Mouse (Mus musculus): ENCODE measurements around the gene Dguok. TPM values are rescaled to one million over a fixed set of nuclear protein-coding genes. Genes with fewer than 3 reads are reported as not detected.

Gene Dguok
- polyA plus RNA-seq, 1 experiment, result 54.9 TPM

DNA sequence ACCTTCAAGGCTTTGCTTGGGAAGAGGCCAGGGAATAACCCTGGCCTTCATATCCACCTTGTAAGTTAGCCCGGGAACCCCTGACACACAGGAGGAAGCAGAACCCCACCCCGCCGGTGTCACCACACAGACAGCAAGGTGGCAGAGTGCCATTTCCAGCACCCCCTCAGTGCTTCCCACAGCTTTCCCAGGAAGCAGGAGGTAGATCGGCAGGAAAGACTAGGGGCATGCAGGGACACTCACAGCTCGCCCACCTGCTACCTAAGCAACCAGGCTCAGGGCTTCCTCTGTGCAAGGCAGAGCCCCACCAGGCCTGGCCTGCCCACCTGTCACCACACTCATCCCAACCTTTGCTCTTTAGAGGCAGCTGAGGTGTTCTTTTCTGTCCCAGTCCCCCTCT, 67.0 kb downstream of the Dguok start:
- 33% methylated on average over 5 of the region's 5 CpGs for WGBS
- no peak overlapping the region for H3K4me3 ChIP-seq (replicated peaks; ENCODE audit: extremely low read depth, low read depth, low read length)
- no peak for DNase-seq
- no peak for TF ChIP-seq CTCF (IDR thresholded peaks at IDR 0.05; ENCODE audit: insufficient read depth, low read length)
- no peak for TF ChIP-seq POLR2A (IDR thresholded peaks at IDR 0.05; ENCODE audit: borderline replicate concordance, extremely low read depth, low read depth, low read length)
- H3K4me1 ChIP-seq (ENCODE audit: control insufficient read depth, insufficient read depth, low read length), result peaks cover 48% of the 10 kb centered on the region

DNA sequence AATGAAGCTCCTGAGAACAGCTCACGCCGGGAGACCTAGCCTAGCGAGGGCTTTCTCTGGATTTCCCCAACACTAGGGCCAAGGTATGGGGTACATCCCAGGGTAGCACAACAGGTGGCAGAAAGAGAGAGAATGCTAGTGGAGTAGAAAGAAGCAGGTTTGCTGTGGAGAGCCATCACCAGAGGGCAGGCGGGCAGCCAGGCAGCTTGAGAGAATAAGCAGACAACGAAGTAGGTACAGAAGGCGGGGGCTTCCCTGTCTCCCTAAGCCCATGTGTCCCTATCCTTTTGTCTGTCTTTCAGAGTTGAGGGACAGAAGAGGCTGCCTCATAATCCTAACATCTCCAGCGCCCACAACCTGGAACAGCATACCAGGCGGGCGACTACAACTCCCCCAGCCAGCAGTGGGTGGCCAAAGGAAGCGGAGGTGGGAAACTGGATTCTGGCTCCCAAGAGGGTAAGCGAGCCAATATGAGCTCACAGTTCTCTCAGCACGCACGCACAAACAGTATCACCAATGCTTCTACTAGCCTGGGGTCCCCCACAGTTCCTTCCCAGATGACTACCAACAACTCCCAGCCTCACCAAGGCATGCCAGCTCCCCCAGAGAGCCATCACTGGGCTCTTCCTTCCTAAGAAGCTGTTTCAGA, 67.5 kb downstream of the Dguok start:
- DNase-seq, result no peak
- no peak for TF ChIP-seq POLR2A (IDR thresholded peaks at IDR 0.05; ENCODE audit: borderline replicate concordance, extremely low read depth, low read depth, low read length)
- H3K4me3 ChIP-seq (replicated peaks; ENCODE audit: extremely low read depth, low read depth, low read length), result no peak overlapping the region
- H3K4me1 ChIP-seq (ENCODE audit: control insufficient read depth, insufficient read depth, low read length), result peaks cover 44% of the 10 kb centered on the region
- 69% methylated on average over 13 of the region's 13 CpGs for WGBS

DNA sequence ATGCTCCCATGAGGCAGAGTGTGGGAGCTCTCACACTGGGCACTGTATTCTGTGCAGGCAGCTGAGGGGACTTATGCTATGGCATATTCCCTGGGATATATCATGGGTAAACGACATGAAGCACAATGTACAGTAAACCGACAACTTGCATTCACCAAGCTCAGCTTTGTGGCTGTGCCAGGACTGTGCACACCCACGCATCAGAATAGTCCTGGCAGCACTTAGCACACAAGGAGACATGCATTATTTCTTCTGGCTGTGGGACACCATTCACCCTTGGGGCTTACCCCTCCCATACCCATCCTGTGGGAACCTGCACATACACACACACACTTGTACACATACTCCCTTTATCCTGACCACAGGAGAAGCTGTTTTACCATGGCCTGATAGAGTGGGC, 68.2 kb downstream of the Dguok start:
- TF ChIP-seq CTCF (IDR thresholded peaks at IDR 0.05; ENCODE audit: insufficient read depth, low read length), result no peak
- no peak for TF ChIP-seq POLR2A (IDR thresholded peaks at IDR 0.05; ENCODE audit: borderline replicate concordance, extremely low read depth, low read depth, low read length)
- Histone ChIP-seq H3K4me1 (ENCODE audit: control insufficient read depth, insufficient read depth, low read length) (peaks cover 42% of the 10 kb centered on the region), H3K4me3 (replicated peaks; ENCODE audit: extremely low read depth, low read depth, low read length) (no peak overlapping the region)
- DNase-seq, result no peak
- WGBS, result 72% methylated on average over 3 of the region's 3 CpGs

DNA sequence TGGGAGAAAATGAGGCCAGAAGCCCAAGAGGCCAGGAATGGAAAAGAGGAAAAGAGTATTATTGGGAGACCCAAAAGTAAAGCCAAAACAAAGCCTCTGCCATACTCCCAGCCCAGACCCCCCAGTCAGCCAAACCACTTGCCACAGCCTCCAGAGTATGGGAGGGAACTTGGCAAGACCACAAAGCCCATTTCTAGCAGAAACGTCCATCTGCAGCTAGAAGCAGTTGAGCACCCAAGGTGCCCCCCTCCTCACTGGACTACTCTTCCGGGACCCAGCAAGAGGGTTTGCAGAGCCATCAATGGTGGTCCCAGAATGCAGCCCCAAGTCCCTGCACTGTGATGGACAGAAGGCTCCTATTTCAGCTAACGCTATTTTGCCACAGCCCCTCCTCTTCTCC, 69.0 kb downstream of the Dguok start:
- H3K4me3 ChIP-seq (replicated peaks; ENCODE audit: extremely low read depth, low read depth, low read length), result no peak overlapping the region
- TF ChIP-seq CTCF (IDR thresholded peaks at IDR 0.05; ENCODE audit: insufficient read depth, low read length), result no peak
- no peak for TF ChIP-seq POLR2A (IDR thresholded peaks at IDR 0.05; ENCODE audit: borderline replicate concordance, extremely low read depth, low read depth, low read length)
- no peak for DNase-seq
- H3K4me1 ChIP-seq (ENCODE audit: control insufficient read depth, insufficient read depth, low read length), result peaks cover 39% of the 10 kb centered on the region
- WGBS, result 51% methylated on average over 3 of the region's 3 CpGs

DNA sequence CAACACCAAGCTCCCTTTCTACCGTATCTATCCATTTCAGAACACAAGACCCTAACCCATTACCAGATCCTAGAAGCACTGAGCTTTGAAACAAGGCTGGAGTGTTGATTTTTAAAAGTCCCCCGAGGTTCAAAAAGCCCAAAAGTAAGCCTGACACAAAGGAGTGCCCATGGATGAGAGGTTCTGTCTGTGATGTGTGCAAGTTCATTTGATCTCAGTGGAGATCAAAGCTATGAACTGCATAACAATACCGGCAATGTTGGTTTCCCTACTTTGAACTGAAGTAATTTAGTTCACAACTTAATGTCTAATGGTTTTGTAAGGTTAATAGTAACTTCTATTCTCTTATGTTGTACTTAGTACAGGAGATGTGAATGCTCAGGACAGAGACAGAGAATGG, 69.5 kb downstream of the Dguok start:
- TF ChIP-seq CTCF (IDR thresholded peaks at IDR 0.05; ENCODE audit: insufficient read depth, low read length) (no peak), POLR2A (IDR thresholded peaks at IDR 0.05; ENCODE audit: borderline replicate concordance, extremely low read depth, low read depth, low read length) (no peak)
- 72% methylated on average over 3 of the region's 3 CpGs for WGBS
- Histone ChIP-seq H3K4me1 (ENCODE audit: control insufficient read depth, insufficient read depth, low read length) (peaks cover 35% of the 10 kb centered on the region), H3K4me3 (replicated peaks; ENCODE audit: extremely low read depth, low read depth, low read length) (no peak overlapping the region)
- DNase-seq, result no peak

DNA sequence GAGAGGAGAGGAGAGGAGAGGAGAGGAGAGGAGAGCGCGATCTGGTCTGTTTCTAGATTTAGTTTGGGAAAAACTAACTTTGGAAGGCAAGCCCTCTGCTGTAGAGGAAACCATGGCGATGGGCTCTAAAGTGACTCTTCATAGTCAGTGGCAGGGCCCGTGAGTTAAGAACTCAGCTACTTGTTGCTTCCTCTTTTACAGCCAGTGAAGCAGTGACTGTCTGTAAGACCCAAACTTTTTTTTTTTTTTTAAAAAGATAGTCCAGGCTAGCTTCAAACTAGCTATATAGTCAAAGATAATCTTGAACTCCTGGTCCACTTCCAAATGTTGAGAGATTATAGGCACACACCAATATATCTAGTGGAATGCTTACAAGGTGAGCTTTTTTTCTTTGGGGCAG, 70.2 kb downstream of the Dguok start:
- DNase-seq, result no peak
- 64% methylated on average over 4 of the region's 4 CpGs for WGBS
- no peak for TF ChIP-seq CTCF (IDR thresholded peaks at IDR 0.05; ENCODE audit: insufficient read depth, low read length)
- TF ChIP-seq POLR2A (IDR thresholded peaks at IDR 0.05; ENCODE audit: borderline replicate concordance, extremely low read depth, low read depth, low read length), result no peak
- H3K4me3 ChIP-seq (replicated peaks; ENCODE audit: extremely low read depth, low read depth, low read length), result no peak overlapping the region
- peaks cover 34% of the 10 kb centered on the region for H3K4me1 ChIP-seq (ENCODE audit: control insufficient read depth, insufficient read depth, low read length)

DNA sequence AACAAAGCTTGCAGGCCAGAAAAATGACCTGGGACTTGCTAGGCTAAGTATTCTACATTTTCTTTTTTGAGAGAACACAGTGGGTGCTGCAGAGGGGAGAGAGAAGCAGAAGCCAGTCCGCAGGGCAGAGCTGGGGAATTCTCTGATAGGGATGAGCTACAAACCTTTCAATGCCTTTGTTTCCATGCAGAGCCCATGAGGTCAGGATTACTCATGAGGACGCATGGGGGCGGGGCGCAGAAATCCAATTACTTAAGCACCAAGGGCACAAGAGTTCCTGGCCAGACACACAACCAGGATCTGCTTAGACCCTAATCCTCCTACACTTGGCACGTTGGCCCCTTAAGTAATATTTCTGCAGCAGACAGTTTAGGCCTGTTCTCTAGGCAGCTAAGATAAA, 71.6 kb downstream of the Dguok start:
- no peak overlapping the region for H3K4me3 ChIP-seq (replicated peaks; ENCODE audit: extremely low read depth, low read depth, low read length)
- 48% methylated on average over 5 of the region's 5 CpGs for WGBS
- DNase-seq, result no peak
- H3K4me1 ChIP-seq (ENCODE audit: control insufficient read depth, insufficient read depth, low read length), result peaks cover 25% of the 10 kb centered on the region
- no peak for TF ChIP-seq CTCF (IDR thresholded peaks at IDR 0.05; ENCODE audit: insufficient read depth, low read length)
- TF ChIP-seq POLR2A (IDR thresholded peaks at IDR 0.05; ENCODE audit: borderline replicate concordance, extremely low read depth, low read depth, low read length), result no peak

DNA sequence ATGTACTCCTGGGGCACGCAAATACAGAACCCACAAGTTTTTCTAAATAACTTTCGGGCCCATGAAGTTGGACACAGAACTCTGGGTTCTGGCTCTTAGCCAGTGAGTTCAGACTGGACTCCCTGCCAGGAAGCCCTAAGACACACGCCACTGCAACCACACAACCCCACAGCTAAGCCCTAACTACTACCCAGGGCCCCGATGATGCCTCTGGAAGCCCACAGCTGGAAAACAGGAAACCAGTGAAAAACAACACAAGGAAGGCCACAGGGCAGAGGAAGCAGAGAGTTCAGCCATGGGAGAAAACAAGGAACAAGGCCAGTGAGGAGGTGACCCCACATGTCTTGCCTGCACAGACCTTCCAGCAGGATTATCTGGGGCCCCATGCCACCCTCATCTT, 73.2 kb downstream of the Dguok start:
- Histone ChIP-seq H3K4me3 (replicated peaks; ENCODE audit: extremely low read depth, low read depth, low read length) (no peak overlapping the region), H3K4me1 (ENCODE audit: control insufficient read depth, insufficient read depth, low read length) (peaks cover 15% of the 10 kb centered on the region)
- TF ChIP-seq CTCF (IDR thresholded peaks at IDR 0.05; ENCODE audit: insufficient read depth, low read length), result no peak
- TF ChIP-seq POLR2A (IDR thresholded peaks at IDR 0.05; ENCODE audit: borderline replicate concordance, extremely low read depth, low read depth, low read length), result no peak
- no peak for DNase-seq
- WGBS, result 26% methylated on average over 4 of the region's 4 CpGs

DNA sequence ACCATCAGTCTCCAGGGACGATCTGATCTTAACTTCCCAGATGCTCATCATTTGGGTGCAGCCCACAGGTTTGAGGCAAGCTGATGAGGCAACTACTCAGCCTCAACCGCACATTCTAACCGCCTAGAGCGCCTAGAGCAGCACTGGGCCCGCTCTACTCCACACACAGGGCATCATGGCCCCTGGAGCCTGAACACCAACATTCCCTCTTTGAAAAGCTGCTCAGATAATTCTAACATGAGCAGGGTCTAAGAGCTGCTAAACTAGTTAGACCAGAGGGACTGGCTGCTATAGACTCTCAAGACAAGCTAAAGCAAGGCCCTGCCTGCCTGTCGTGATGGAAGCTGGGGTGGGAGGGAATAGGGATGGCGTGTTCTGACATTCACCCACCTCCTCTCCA, 73.8 kb downstream of the Dguok start:
- DNase-seq, result no peak
- TF ChIP-seq POLR2A (IDR thresholded peaks at IDR 0.05; ENCODE audit: borderline replicate concordance, extremely low read depth, low read depth, low read length) (no peak), CTCF (IDR thresholded peaks at IDR 0.05; ENCODE audit: insufficient read depth, low read length) (no peak)
- Histone ChIP-seq H3K4me1 (ENCODE audit: control insufficient read depth, insufficient read depth, low read length) (peaks cover 19% of the 10 kb centered on the region), H3K4me3 (replicated peaks; ENCODE audit: extremely low read depth, low read depth, low read length) (no peak overlapping the region)
- 73% methylated on average over 7 of the region's 7 CpGs for WGBS

Other genes starting within 250 kb of the Dguok start
- gene Mthfd2, start 181.1 kb downstream of the Dguok start, polyA plus RNA-seq (2012; rRNA removed), result 1.3 and 2.6 TPM in 2 replicates
- 39.1 and 41.3 TPM in 2 replicates for gene Mob1a, start 181.0 kb downstream of the Dguok start, polyA plus RNA-seq (2012; rRNA removed)
- gene Bola3, start 157.8 kb downstream of the Dguok start, polyA plus RNA-seq (2012; rRNA removed), result 7.5 and 12.5 TPM in 2 replicates
- gene Tet3, start 47.9 kb downstream of the Dguok start, polyA plus RNA-seq (2012; rRNA removed), result 16.0 and 22.4 TPM in 2 replicates
- gene Actg2, start 29.3 kb upstream of the Dguok start, polyA plus RNA-seq (2012; rRNA removed), result 64.6 and 108 TPM in 2 replicates
- gene Stambp, start 65.8 kb upstream of the Dguok start, polyA plus RNA-seq (2012; rRNA removed), result 10.7 and 14.0 TPM in 2 replicates
- gene Clec4f, start 149.2 kb upstream of the Dguok start, polyA plus RNA-seq (2012; rRNA removed), result not detected in 2 replicates
- gene Cd207, start 170.9 kb upstream of the Dguok start, polyA plus RNA-seq (2012; rRNA removed), result 1.2 and 2.6 TPM in 2 replicates
- not detected in 2 replicates for gene Vax2, start 204.3 kb upstream of the Dguok start, polyA plus RNA-seq (2012; rRNA removed)
- gene Atp6v1b1, start 236.0 kb upstream of the Dguok start, polyA plus RNA-seq (2012; rRNA removed), result 6.1 and 7.7 TPM in 2 replicates

Data from lung, adult 2 months (tissue).